Mouse (Mus musculus) stomach, embryonic 16.5 days (tissue): ENCODE measurements at regions not wholly inside any gene's neighbourhood (a gene's known extent, or its start where the extent isn't known, plus 50 kb on each side); places are given as distances from the start of the nearest gene placed in this dataset.
A peak's percentile ranks its signal among the peaks of the same experiment; 100 is the strongest.
"Not testable (repeated sequence)": the region's sequence is repeated elsewhere in the genome, so short reads cannot be mapped to it uniquely, and the experiment has no call there.

Source experiments
- ATAC-seq: fragments of 200-750 bp; cut with Nextera tagmentation; 2 replicates; pipeline ENCODE4 v1.8.0; 2017; ENCODE audit warnings: moderate number of reproducible peaks, moderate TSS enrichment; ENCODE audit not compliant: insufficient read depth, low FRiP score
- H3K27ac ChIP-seq: fragments of 300-500 bp; sonication (generic); 2 replicates; pipeline ENCODE4 v1.5.1; 2014; ENCODE audit warnings: low read length
- H3K27me3 ChIP-seq: fragments of 300-500 bp; sonication (generic); 2 replicates; pipeline ENCODE4 v1.6.1; 2014; ENCODE audit warnings: low read length, control low read depth, mixed read lengths; ENCODE audit not compliant: control insufficient read depth, insufficient read depth
- H3K36me3 ChIP-seq: fragments of 300-500 bp; sonication (generic); 2 replicates; pipeline ENCODE4 v1.6.1; 2014; ENCODE audit warnings: low read length; ENCODE audit not compliant: control insufficient read depth, insufficient read depth
- H3K4me1 ChIP-seq: fragments of 300-500 bp; sonication (generic); 2 replicates; pipeline ENCODE4 v1.6.1; 2014; ENCODE audit warnings: low read length, control low read depth, mixed read lengths; ENCODE audit not compliant: control insufficient read depth, insufficient read depth
- H3K4me2 ChIP-seq: fragments of 300-500 bp; sonication (generic); 2 replicates; pipeline ENCODE4 v1.6.1; 2014; ENCODE audit warnings: low read depth, low read length, mixed read lengths
- H3K4me3 ChIP-seq: fragments of 300-500 bp; sonication (generic); replicated peaks from 2 replicates; pipeline ENCODE4 v1.5.1; 2014; ENCODE audit warnings: mild to moderate bottlenecking, low read length
- H3K9ac ChIP-seq: fragments of 300-500 bp; sonication (generic); 2 replicates; pipeline ENCODE4 v1.6.1; 2014; ENCODE audit warnings: low read length
- H3K9me3 ChIP-seq: fragments of 300-500 bp; sonication (generic); replicated peaks from 2 replicates; pipeline ENCODE4 v1.6.1; 2016; ENCODE audit warnings: low read length, control low read depth; ENCODE audit not compliant: control insufficient read depth
- WGBS: fragments of 180-500 bp; shearing (Covaris S2); extraction: QIAGEN DNeasy Blood & Tissue Kit; methylation state at CpG from one replicate; pipeline ENCODE4 v1.1.7; 2014; 5-methylcytosine and 5-hydroxymethylcytosine counted together

GRCm38 (mm10) chr4:131443518-131443917, 394.6 kb downstream of the Ptpru start:
- H3K36me3 ChIP-seq: no peaks in the 10 kb centered on the region
- no peaks in the 10 kb centered on the region for H3K4me1 ChIP-seq
- H3K4me3 ChIP-seq: no peak overlapping the region
- H3K27me3 ChIP-seq: no peaks in the 10 kb centered on the region
- no peaks in the 10 kb centered on the region for H3K9me3 ChIP-seq
- ATAC-seq: no peak
- no peak overlapping the region for H3K9ac ChIP-seq
- WGBS: 72% methylated on average over 2 of the region's 2 CpGs
- no peak overlapping the region for H3K27ac ChIP-seq
- no peak overlapping the region for H3K4me2 ChIP-seq

- not testable (repeated sequence) for H3K27ac ChIP-seq, H3K36me3 ChIP-seq, ATAC-seq, H3K9me3 ChIP-seq, H3K4me3 ChIP-seq, H3K9ac ChIP-seq, H3K4me2 ChIP-seq, H3K27me3 ChIP-seq, H3K4me1 ChIP-seq
- WGBS: 64% methylated on average over 1 of the region's 1 CpGs
Measured at GRCm38 (mm10) chr4:131450296-131450695, 387.8 kb downstream of the Ptpru start.

GRCm38 (mm10) chr4:131457551-131457950, 380.5 kb downstream of the Ptpru start:
- WGBS: 13% methylated on average over 7 of the region's 7 CpGs
- no peak for ATAC-seq
- H3K27ac ChIP-seq: no peak overlapping the region
- no peak overlapping the region for H3K4me3 ChIP-seq
- peaks cover 16% of the 10 kb centered on the region for H3K4me1 ChIP-seq
- H3K9me3 ChIP-seq: no peaks in the 10 kb centered on the region
- H3K4me2 ChIP-seq: no peak overlapping the region
- no peaks in the 10 kb centered on the region for H3K27me3 ChIP-seq
- no peaks in the 10 kb centered on the region for H3K36me3 ChIP-seq
- no peak overlapping the region for H3K9ac ChIP-seq

- no peak overlapping the region for H3K4me3 ChIP-seq
- H3K36me3 ChIP-seq: no peaks in the 10 kb centered on the region
- WGBS: 62% methylated on average over 5 of the region's 5 CpGs
- no peaks in the 10 kb centered on the region for H3K9me3 ChIP-seq
- no peak for ATAC-seq
- peaks cover 16% of the 10 kb centered on the region for H3K4me1 ChIP-seq
- H3K4me2 ChIP-seq: no peak overlapping the region
- H3K27ac ChIP-seq: no peak overlapping the region
- no peak overlapping the region for H3K9ac ChIP-seq
- H3K27me3 ChIP-seq: no peaks in the 10 kb centered on the region
Measured at GRCm38 (mm10) chr4:131459746-131460145, 378.3 kb downstream of the Ptpru start.

- Histone ChIP-seq H3K36me3 (no peaks in the 10 kb centered on the region), H3K27ac (no peak overlapping the region), H3K4me1 (peaks cover 16% of the 10 kb centered on the region), H3K9ac (no peak overlapping the region), H3K4me2 (no peak overlapping the region), H3K27me3 (no peaks in the 10 kb centered on the region), H3K4me3 (no peak overlapping the region), H3K9me3 (peaks cover 4% of the 10 kb centered on the region; the same call in 1 of the 2 replicates)
- ATAC-seq: no peak
- 53% methylated on average over 4 of the region's 4 CpGs for WGBS
Measured at GRCm38 (mm10) chr4:131461312-131461711, 376.8 kb downstream of the Ptpru start.

- Histone ChIP-seq H3K9ac (no peak overlapping the region), H3K4me3 (no peak overlapping the region), H3K4me1 (peaks cover 16% of the 10 kb centered on the region), H3K27ac (no peak overlapping the region), H3K9me3 (peaks cover 4% of the 10 kb centered on the region; the same call in 1 of the 2 replicates), H3K36me3 (no peaks in the 10 kb centered on the region), H3K27me3 (no peaks in the 10 kb centered on the region), H3K4me2 (no peak overlapping the region)
- no peak for ATAC-seq
- WGBS: 79% methylated on average over 7 of the region's 7 CpGs
Measured at GRCm38 (mm10) chr4:131461728-131462127, 376.4 kb downstream of the Ptpru start.

GRCm38 (mm10) chr4:131475023-131475422, 363.1 kb downstream of the Ptpru start:
- ATAC-seq: no peak

GRCm38 (mm10) chr4:131478923-131479322, 359.2 kb downstream of the Ptpru start:
- no peaks in the 10 kb centered on the region for H3K27me3 ChIP-seq
- ATAC-seq: no peak
- H3K36me3 ChIP-seq: no peaks in the 10 kb centered on the region
- no peaks in the 10 kb centered on the region for H3K4me1 ChIP-seq
- no peaks in the 10 kb centered on the region for H3K9me3 ChIP-seq
- H3K27ac ChIP-seq: no peak overlapping the region
- no peak overlapping the region for H3K4me3 ChIP-seq
- no peak overlapping the region for H3K9ac ChIP-seq
- H3K4me2 ChIP-seq: no peak overlapping the region
- WGBS: 71% methylated on average over 9 of the region's 9 CpGs

More at GRCm38 (mm10) chr4:131475023-131475422, 363.1 kb downstream of the Ptpru start:
- Histone ChIP-seq H3K4me1 (no peaks in the 10 kb centered on the region), H3K4me3 (no peak overlapping the region), H3K9ac (no peak overlapping the region), H3K27me3 (no peaks in the 10 kb centered on the region; the same call in 1 of the 2 replicates), H3K27ac (no peak overlapping the region), H3K9me3 (no peaks in the 10 kb centered on the region), H3K36me3 (no peaks in the 10 kb centered on the region), H3K4me2 (no peak overlapping the region)
- 36% methylated on average over 6 of the region's 6 CpGs for WGBS

- Histone ChIP-seq H3K36me3 (no peaks in the 10 kb centered on the region), H3K27me3 (no peaks in the 10 kb centered on the region), H3K4me3 (no peak overlapping the region), H3K4me1 (peaks cover 6% of the 10 kb centered on the region; the same call in 1 of the 2 replicates), H3K4me2 (no peak overlapping the region), H3K9ac (no peak overlapping the region), H3K9me3 (no peaks in the 10 kb centered on the region), H3K27ac (peak overlapping the region; percentile 12; the same call in 1 of the 2 replicates)
- peak; percentile 19; the same call in 1 of the 2 replicates for ATAC-seq
- WGBS: 31% methylated on average over 15 of the region's 15 CpGs
Measured at GRCm38 (mm10) chr4:131483958-131484605, 354.0 kb downstream of the Ptpru start.
